Mouse (Mus musculus) heart, adult 10 weeks (tissue): ENCODE data around the gene Gm10750. TPM values are rescaled to one million over a fixed set of nuclear protein-coding genes. Genes with fewer than 3 reads are reported as not detected.

Experiments
- polyA plus RNA-seq: library from polyadenylated mRNA; stranded (reverse); fragments of 350-450 nt; fragmentation: Illumina TruSeq; extraction: RNeasy Lipid Tissue Mini Kit (QIAGEN cat#74804); gene quantifications from one replicate; pipeline ENCODE4 v1.2.3, GENCODE M21; 2014; ENCODE audit warnings: low read depth, low replicate concordance

Gene Gm10750
- not detected for polyA plus RNA-seq

DNA sequence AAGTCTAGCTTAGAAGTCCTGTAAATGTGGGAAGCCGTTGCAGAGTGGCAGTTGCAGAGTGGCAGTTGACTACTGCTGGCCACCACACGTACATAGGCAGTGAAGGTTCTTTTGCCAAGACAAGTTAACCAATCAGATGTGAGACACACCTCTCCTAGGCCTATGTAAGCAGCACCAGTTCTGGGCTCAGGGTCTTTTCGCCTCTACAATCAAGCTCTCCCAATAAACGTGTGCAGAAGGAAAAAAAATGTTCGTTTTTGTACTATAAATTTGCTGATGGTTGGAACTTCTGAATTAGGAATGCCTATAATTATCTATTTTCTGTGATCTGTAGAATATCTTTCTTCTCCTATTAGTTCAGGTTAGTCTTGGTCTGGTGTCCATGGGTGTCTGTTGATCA is at the start of gene Gm10750:
Gene Gm10750, minus strand, starts transcription at position 101 of the 400 bp plus-strand sequence.

DNA sequence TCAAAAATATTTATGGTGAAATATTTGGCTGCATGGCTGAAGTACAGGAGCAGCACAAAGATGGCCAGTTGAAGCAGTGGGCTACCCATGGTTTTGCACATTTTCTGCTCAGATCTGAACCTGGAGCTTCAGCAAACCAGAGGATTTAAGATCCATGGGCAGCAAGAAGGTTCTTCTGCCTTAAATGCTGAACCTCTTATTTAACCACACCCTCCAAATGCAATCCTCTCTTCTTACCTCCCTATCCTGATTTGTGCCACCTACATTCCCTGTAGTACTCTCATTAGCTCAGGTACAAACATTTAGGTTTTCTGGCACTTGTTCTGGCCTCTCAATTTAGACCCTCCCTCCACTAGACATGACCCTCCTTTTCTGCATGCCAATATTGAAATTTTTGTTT is 13.9 kb downstream of the Gm10750 start, which contains the start of gene Gm1330:
Gene Gm1330, minus strand, starts transcription at position 101 of the 400 bp plus-strand sequence.

Other genes starting within 250 kb of the Gm10750 start
- not detected for gene Cst11, start 245.7 kb downstream of the Gm10750 start, polyA plus RNA-seq
- gene 8030411F24Rik, start 235.2 kb downstream of the Gm10750 start, polyA plus RNA-seq, result not detected
- gene Cst12, start 227.9 kb downstream of the Gm10750 start, polyA plus RNA-seq, result not detected
- not detected for gene Cst8, start 218.5 kb downstream of the Gm10750 start, polyA plus RNA-seq
- not detected for gene Cst13, start 197.2 kb downstream of the Gm10750 start, polyA plus RNA-seq
- gene Cst9, start 182.1 kb downstream of the Gm10750 start, polyA plus RNA-seq, result 2.4 TPM
- gene 9230104L09Rik, start 152.2 kb downstream of the Gm10750 start, polyA plus RNA-seq, result not detected
- 1,212 TPM for gene Cst3, start 141.5 kb downstream of the Gm10750 start, polyA plus RNA-seq
- gene Gm1330, start 14.0 kb downstream of the Gm10750 start, polyA plus RNA-seq, result not detected